Mouse (Mus musculus) kidney, postnatal 14 days (tissue): ENCODE results near the gene Gtpbp10.
A peak's percentile ranks its signal among the peaks of the same experiment; 100 is the strongest.

Experiments used
- DNase-seq: peaks from one replicate; pipeline ENCODE4 v3.0.0; 2022; ENCODE audit warnings: mixed read lengths

Gene Gtpbp10

GRCm38 (mm10) chr5:5495042-5495441 lies 64.3 kb downstream of the Gtpbp10 start:
- no peak for DNase-seq

GRCm38 (mm10) chr5:5494269-5495005 lies 64.9 kb downstream of the Gtpbp10 start:
- peak; percentile 47 for DNase-seq

GRCm38 (mm10) chr5:5492163-5492562 lies 67.2 kb downstream of the Gtpbp10 start:
- no peak for DNase-seq
